25 mouse cellular contexts compared by ENCODE assay signal in genomic region chr5:18457771-18458170, GRCm38 (mm10).
A peak's percentile ranks its signal among the peaks of the same experiment; 100 is the strongest.
DNase-seq lines count a peak whose midpoint lies in the region; ATAC-seq lines count a peak whose summit lies in the region.
"Had no signal": no experiment of that assay in that cellular context is flagged by ENCODE, and none has a peak within 500 bp of the region (broad histone marks: within the 10 kb centered on the region; RNA-seq: fewer than 3 reads in every experiment).

No protein-coding gene starts in this region.

- no peak overlapping the region for H3K4me3 ChIP-seq in heart, embryonic 12.5 days
- H3K4me3 ChIP-seq: erythroblast, embryonic 14.5 days; heart, embryonic 15.5 days; hindbrain, embryonic 12.5 days; limb, embryonic 12.5 days; liver, embryonic 12.5 days; midbrain, embryonic 13.5 days had no signal

- no peaks in the 10 kb centered on the region for H3K36me3 ChIP-seq in heart, embryonic 12.5 days
- H3K36me3 ChIP-seq: heart, embryonic 15.5 days; hindbrain, embryonic 12.5 days; limb, embryonic 12.5 days; liver, embryonic 12.5 days; midbrain, embryonic 13.5 days had no signal

- no peaks in the 10 kb centered on the region for H3K9me3 ChIP-seq in heart, embryonic 12.5 days (replicated peaks)
- H3K9me3 ChIP-seq: heart, embryonic 15.5 days; hindbrain, embryonic 12.5 days; limb, embryonic 12.5 days; liver, embryonic 12.5 days; midbrain, embryonic 13.5 days had no signal

- no peak for ATAC-seq in heart, embryonic 12.5 days (ENCODE audit: insufficient number of reproducible peaks, low FRiP score)
- ATAC-seq in inflammation-experienced regulatory T-cells, adult 6 months, result no peak
- ATAC-seq: CD4-positive, CD25-positive, alpha-beta regulatory T cell, adult 4 months; forebrain, embryonic 16.5 days; intestine, postnatal 0 days; liver, embryonic 12.5 days; lung, postnatal 0 days; midbrain, embryonic 13.5 days had no signal

- H3K27ac ChIP-seq in heart, embryonic 12.5 days (ENCODE audit: poor library complexity, severe bottlenecking), result no peak overlapping the region
- H3K27ac ChIP-seq: heart, embryonic 15.5 days; hindbrain, embryonic 12.5 days; limb, embryonic 12.5 days; liver, embryonic 12.5 days; macrophage; midbrain, embryonic 13.5 days had no signal

- DNase-seq in heart, adult 11 months, result peak; percentile 68
- peak; percentile 51 for DNase-seq in kidney, adult 18-20 months
- DNase-seq in kidney, adult 9 months, result peak; percentile 54
- DNase-seq in kidney, postnatal 14 days, result peak; percentile 50
- DNase-seq in neural tube, embryonic 10.5 days (ENCODE audit: extremely low spot score, low spot score), result no peak
- no peak for DNase-seq in lung, postnatal 10 days
- DNase-seq: adrenal gland, postnatal 25 days; cerebellum, adult 2 months; cerebellum, postnatal 25 days; gastrocnemius, postnatal 10 days; lung, adult 18-20 months; thymus, postnatal 4 days had no signal

- no peaks in the 10 kb centered on the region for H3K27me3 ChIP-seq in heart, embryonic 12.5 days (replicated peaks)
- H3K27me3 ChIP-seq: heart, embryonic 15.5 days; hindbrain, embryonic 12.5 days; limb, embryonic 12.5 days; liver, embryonic 12.5 days; midbrain, embryonic 13.5 days had no signal

- H3K4me1 ChIP-seq in heart, embryonic 12.5 days (replicated peaks), result no peaks in the 10 kb centered on the region
- H3K4me1 ChIP-seq: heart, embryonic 15.5 days; hindbrain, embryonic 12.5 days; limb, embryonic 12.5 days; liver, embryonic 12.5 days; midbrain, embryonic 13.5 days had no signal

- H3K4me2 ChIP-seq in heart, embryonic 12.5 days, result no peak overlapping the region
- H3K4me2 ChIP-seq: heart, embryonic 15.5 days; hindbrain, embryonic 12.5 days; limb, embryonic 12.5 days; liver, embryonic 12.5 days; midbrain, embryonic 13.5 days had no signal

- H3K9ac ChIP-seq in heart, embryonic 12.5 days, result no peak overlapping the region
- H3K9ac ChIP-seq: heart, embryonic 15.5 days; hindbrain, embryonic 12.5 days; limb, embryonic 12.5 days; liver, embryonic 12.5 days; midbrain, embryonic 13.5 days had no signal

- WGBS in heart, embryonic 12.5 days, result 90% methylated on average over 1 of the region's 1 CpGs

Comparison
In these comparisons a context has a peak if more than half of its experiments do, and no peak if none do; other contexts are left out.
1. DNase-seq: peak in heart, adult 11 months (single experiment), kidney, adult 18-20 months (single experiment), kidney, adult 9 months (single experiment) and kidney, postnatal 14 days (single experiment); none in neural tube, embryonic 10.5 days (single experiment) and lung, postnatal 10 days (single experiment).